Mouse (Mus musculus) yolk sac, embryonic 10.5 days (tissue): ENCODE measurements around the gene Il17re.

Experiments used
- DNase-seq: peaks from one replicate; pipeline ENCODE4 v3.0.0-alpha.2; 2017; ENCODE audit warnings: low spot score

Il17re gene

GRCm38 (mm10) chr6:113443091-113443490, 15.2 kb upstream of the Il17re start:
- DNase-seq, result no peak

GRCm38 (mm10) chr6:113444207-113444965, 13.9 kb upstream of the Il17re start:
- DNase-seq, result no peak

- no peak for DNase-seq
Measured at GRCm38 (mm10) chr6:113447639-113448038, 10.6 kb upstream of the Il17re start.

- DNase-seq, result no peak
Measured at GRCm38 (mm10) chr6:113451839-113452238, 6.4 kb upstream of the Il17re start.

GRCm38 (mm10) chr6:113455007-113455406, 3.3 kb upstream of the Il17re start:
- no peak for DNase-seq

GRCm38 (mm10) chr6:113458635-113459034, 351 bp downstream of the Il17re start:
- no peak for DNase-seq

- no peak for DNase-seq
Measured at GRCm38 (mm10) chr6:113464040-113464439, 5.8 kb downstream of the Il17re start.

- DNase-seq, result no peak
Measured at GRCm38 (mm10) chr6:113465602-113466001, 7.3 kb downstream of the Il17re start.

GRCm38 (mm10) chr6:113468512-113468911, 10.2 kb downstream of the Il17re start:
- no peak for DNase-seq

GRCm38 (mm10) chr6:113469021-113469420, 10.7 kb downstream of the Il17re start:
- DNase-seq, result peak; percentile 60

- DNase-seq, result peak; percentile 67
Measured at GRCm38 (mm10) chr6:113469432-113469831, 11.1 kb downstream of the Il17re start.

GRCm38 (mm10) chr6:113471297-113471936, 13.1 kb downstream of the Il17re start, which contains the start of gene Il17rc:
Il17rc (plus strand) TSS chr6:113471427.
- DNase-seq, result no peak

- DNase-seq, result no peak
Measured at GRCm38 (mm10) chr6:113472061-113472460, 13.8 kb downstream of the Il17re start.

GRCm38 (mm10) chr6:113473246-113473645, 15.0 kb downstream of the Il17re start:
- DNase-seq, result no peak

- no peak for DNase-seq
Measured at GRCm38 (mm10) chr6:113473715-113474114, 15.4 kb downstream of the Il17re start.

GRCm38 (mm10) chr6:113477353-113477752, 19.1 kb downstream of the Il17re start:
- no peak for DNase-seq

- no peak for DNase-seq
Measured at GRCm38 (mm10) chr6:113478906-113479305, 20.6 kb downstream of the Il17re start.

GRCm38 (mm10) chr6:113480555-113481373, 22.5 kb downstream of the Il17re start:
- no peak for DNase-seq

GRCm38 (mm10) chr6:113482477-113483099, 24.3 kb downstream of the Il17re start:
- no peak for DNase-seq

- peak; percentile 92 for DNase-seq
Measured at GRCm38 (mm10) chr6:113483100-113483615, 24.9 kb downstream of the Il17re start, which contains the start of gene Creld1. Creld1 (plus strand) TSS chr6:113483297.

- DNase-seq, result peak; percentile 26
Measured at GRCm38 (mm10) chr6:113483729-113484128, 25.4 kb downstream of the Il17re start.

- DNase-seq, result peak; percentile 45
Measured at GRCm38 (mm10) chr6:113487125-113487576, 28.9 kb downstream of the Il17re start.
